Mouse (Mus musculus) bone marrow macrophage, adult 2 months (primary cell): ENCODE results near the gene Tmem259.

ENCODE experiments used
- CTCF ChIP-seq: IDR thresholded peaks from 2 replicates; pipeline ENCODE4 v1.5.1; 2012; ENCODE audit warnings: low read depth, mild to moderate bottlenecking, low read length, moderate library complexity
- POLR2A ChIP-seq: IDR thresholded peaks from 2 replicates; pipeline ENCODE4 v1.6.1; 2012; ENCODE audit warnings: mild to moderate bottlenecking, low read depth, low read length, borderline replicate concordance

- TF ChIP-seq CTCF (no peak), POLR2A (no peak)
Measured at GRCm38 (mm10) chr10:79996272-79997033, 12.3 kb upstream of the Tmem259 start, which contains the start of gene Abca7.
